In genomic region chr8:88301589-88302437, GRCm38 (mm10) we compare ENCODE assay signal across 10 mouse cellular contexts. TPM values are rescaled to one million over a fixed set of nuclear protein-coding genes. Genes with fewer than 3 reads are reported as not detected.
DNase-seq lines count a peak whose midpoint lies in the region; ATAC-seq and TF ChIP-seq lines count a peak whose summit lies in the region.
"Had no signal": no experiment of that assay in that cellular context is flagged by ENCODE, and none has a peak within 500 bp of the region (broad histone marks: within the 10 kb centered on the region; RNA-seq: fewer than 3 reads in every experiment).

No protein-coding gene starts in this region.

- H3K9ac ChIP-seq in embryonic facial prominence, embryonic 14.5 days (ENCODE audit: low read depth, low read length), result no peak overlapping the region
- peak overlapping the region; percentile 95 for H3K9ac ChIP-seq in liver, embryonic 14.5 days (replicated peaks)

- H3K27ac ChIP-seq in embryonic facial prominence, embryonic 14.5 days (replicated peaks; ENCODE audit: low read depth, low read length), result no peak overlapping the region
- H3K27ac ChIP-seq in liver, embryonic 14.5 days, result peak overlapping the region; percentile 95

- CTCF ChIA-PET in Patski (lab: Charles Lee), result interaction anchor here (0.9 kb wide), 1 partner anchor 27 kb away, joined by 3 read pairs; no protein-coding TSS in a partner anchor

- no peak for TF ChIP-seq EP300 in liver, embryonic 14.5 days (IDR thresholded peaks at IDR 0.05; ENCODE audit: low read depth)

- POLR2A ChIA-PET in Patski (lab: Charles Lee), result interaction anchor here (0.7 to 1.2 kb wide), 2 partner anchors 25 to 451 kb away, joined by 3 to 5 read pairs; no protein-coding TSS in a partner anchor

- 0 out of 2 replicates have a peak, but pooled peaks cover 4% of the 10 kb centered on the region for H3K4me1 ChIP-seq in embryonic facial prominence, embryonic 14.5 days (ENCODE audit: control insufficient read depth, insufficient read depth, low read length)
- peaks cover 54 to 58% of the 10 kb centered on the region in 2 experiments for H3K4me1 ChIP-seq in liver, embryonic 14.5 days (replicated peaks; ENCODE audit: control insufficient read depth in 2 of 2, insufficient read depth in 2 of 2, low read length in 1 of 2)

- in situ Hi-C loops in Patski (cut with MboI; ENCODE audit: low pct_unique_long_range_greater_than_20kb), result no loop called here

- peak; percentile 22 for ATAC-seq in Patski
- ATAC-seq in embryonic facial prominence, embryonic 14.5 days (ENCODE audit: low read depth), result no peak
- peak; percentile 42 for ATAC-seq in liver, embryonic 14.5 days (ENCODE audit: insufficient read depth)
- no peak for ATAC-seq in monocyte, adult 5-6 weeks (replicated peaks; ENCODE audit: insufficient number of reproducible peaks, low FRiP score, low TSS enrichment, poor library complexity, severe bottlenecking)

- H3K9me3 ChIP-seq in embryonic facial prominence, embryonic 14.5 days (ENCODE audit: control insufficient read depth, low read length), result no peaks in the 10 kb centered on the region
- H3K9me3 ChIP-seq in liver, embryonic 14.5 days (ENCODE audit: control insufficient read depth, low read length), result no peaks in the 10 kb centered on the region

- no peak overlapping the region for H3K4me3 ChIP-seq in embryonic facial prominence, embryonic 14.5 days (ENCODE audit: low read depth, low read length)
- H3K4me3 ChIP-seq in liver, embryonic 14.5 days (ENCODE audit: insufficient read depth in 1 of 2, low read depth in 2 of 2, low read length in 2 of 2), result peak overlapping the region; percentile 78 to 92

- 61% methylated on average over 15 of the region's 15 CpGs for WGBS in embryonic facial prominence, embryonic 14.5 days
- WGBS in liver, embryonic 14.5 days (ENCODE audit: insufficient replicate concordance), result 40% methylated on average over 15 of the region's 15 CpGs

- DNase-seq in left cerebral cortex, postnatal 4 days, result peak; percentile 55
- DNase-seq in left cerebral cortex, adult 11 months (ENCODE audit: low spot score), result no peak
- DNase-seq in Patski (ENCODE audit: low read depth, low spot score), result no peak
- DNase-seq in embryonic facial prominence, embryonic 14.5 days (ENCODE audit: low spot score), result peak; percentile 36
- no peak for DNase-seq in liver, embryonic 14.5 days (ENCODE audit: low read depth in 3 of 3, low spot score in 3 of 3)
- no peak for DNase-seq in testis, postnatal 10 days (ENCODE audit: low spot score)
- no peak for DNase-seq in thymus, postnatal 25 days
- DNase-seq: adrenal gland, adult 8-10 months; cerebellum, adult 8-10 months had no signal

- H3K27me3 ChIP-seq in Patski, result no peaks in the 10 kb centered on the region
- no peaks in the 10 kb centered on the region for H3K27me3 ChIP-seq in embryonic facial prominence, embryonic 14.5 days (replicated peaks; ENCODE audit: control insufficient read depth, insufficient read depth, low read length)
- no peaks in the 10 kb centered on the region for H3K27me3 ChIP-seq in liver, embryonic 14.5 days (ENCODE audit: control insufficient read depth, insufficient read depth, low read length)

- H3K36me3 ChIP-seq in embryonic facial prominence, embryonic 14.5 days (ENCODE audit: control insufficient read depth, insufficient read depth, low read length), result no peaks in the 10 kb centered on the region
- peaks cover 11% of the 10 kb centered on the region for H3K36me3 ChIP-seq in liver, embryonic 14.5 days (replicated peaks; ENCODE audit: control insufficient read depth, insufficient read depth, low read depth)

- intact Hi-C loops in left cerebral cortex, postnatal 4 days (cut with DNase I), result no loop called here

- no peak overlapping the region for H3K4me2 ChIP-seq in embryonic facial prominence, embryonic 14.5 days (ENCODE audit: low read depth, low read length)
- H3K4me2 ChIP-seq in liver, embryonic 14.5 days (ENCODE audit: low read depth), result peak overlapping the region; percentile 97

- no peak for TF ChIP-seq CTCF in Patski (IDR thresholded peaks at IDR 0.05)
- 0 out of 2 replicates have a peak, but pooled peaks have one; percentile 1 for TF ChIP-seq CTCF in liver, embryonic 14.5 days (IDR thresholded peaks at IDR 0.05; ENCODE audit: low read depth)

RNA-seq across cellular contexts. Expression of gene Adcy7, which starts 29.6 kb away (rescaled TPM):
- 10 to 100 TPM; 10.1 TPM for total RNA-seq in left cerebral cortex, postnatal 4 days (2021)
- 0.60 TPM for polyA plus RNA-seq in Patski (2021)
- polyA plus RNA-seq in embryonic facial prominence, embryonic 14.5 days (2014; fragmentation: Nextera tagmentation; extraction: Ambion mirVana), result 7.3 and 7.7 TPM in 2 replicates
- 21.3 and 24.7 TPM in 2 replicates for polyA plus RNA-seq in liver, embryonic 14.5 days (2012; rRNA removed)
- 20.0 and 24.7 TPM in 2 replicates for polyA plus RNA-seq in liver, embryonic 14.5 days (2014; fragmentation: Nextera tagmentation; extraction: Ambion mirVana)
- 154 to 221 TPM (median 156 TPM) in 3 replicates for total RNA-seq in monocyte, adult 5-6 weeks (2017)

Comparison
In these comparisons a context has a peak if more than half of its experiments do, and no peak if none do; other contexts are left out.
1. DNase-seq: peak in left cerebral cortex, postnatal 4 days (single experiment) and embryonic facial prominence, embryonic 14.5 days (single experiment); none in left cerebral cortex, adult 11 months (single experiment), Patski (single experiment), liver, embryonic 14.5 days (0 of 3), testis, postnatal 10 days (single experiment) and thymus, postnatal 25 days (single experiment).
2. ATAC-seq: peak in Patski (single experiment) and liver, embryonic 14.5 days (single experiment); none in embryonic facial prominence, embryonic 14.5 days (single experiment) and monocyte, adult 5-6 weeks (single experiment).